31 mouse cellular contexts compared by ENCODE assay signal in genomic region chr11:75242710-75243255, GRCm38 (mm10). TPM values are rescaled to one million over a fixed set of nuclear protein-coding genes. Genes with fewer than 3 reads are reported as not detected.
A peak's percentile ranks its signal among the peaks of the same experiment; 100 is the strongest.
DNase-seq lines count a peak whose midpoint lies in the region; ATAC-seq lines count a peak whose summit lies in the region.
"Had no signal": no experiment of that assay in that cellular context is flagged by ENCODE, and none has a peak within 500 bp of the region (broad histone marks: within the 10 kb centered on the region; RNA-seq: fewer than 3 reads in every experiment).

No protein-coding gene starts in this region.

- H3K9ac ChIP-seq in heart, embryonic 16.5 days (ENCODE audit: low read length): no peak overlapping the region
- H3K9ac ChIP-seq in midbrain, embryonic 14.5 days (replicated peaks; ENCODE audit: low read length): no peak overlapping the region
- H3K9ac ChIP-seq in midbrain, embryonic 16.5 days (ENCODE audit: low read depth, low read length): no peak overlapping the region
- H3K9ac ChIP-seq: embryonic facial prominence, embryonic 12.5 days; forebrain, embryonic 15.5 days; hindbrain, embryonic 15.5 days; limb, embryonic 15.5 days; liver, embryonic 13.5 days; midbrain, embryonic 15.5 days had no signal

- H3K27me3 ChIP-seq in heart, embryonic 10.5 days (ENCODE audit: insufficient read depth, poor library complexity, severe bottlenecking): no peaks in the 10 kb centered on the region
- no peaks in the 10 kb centered on the region for H3K27me3 ChIP-seq in heart, embryonic 16.5 days (ENCODE audit: control insufficient read depth, insufficient read depth, low read length)
- no peaks in the 10 kb centered on the region for H3K27me3 ChIP-seq in midbrain, embryonic 14.5 days (ENCODE audit: control insufficient read depth, insufficient read depth, low read length)
- H3K27me3 ChIP-seq in midbrain, embryonic 16.5 days (ENCODE audit: control insufficient read depth, insufficient read depth, low read depth, low read length): no peaks in the 10 kb centered on the region
- H3K27me3 ChIP-seq in limb, embryonic 10.5 days (ENCODE audit: low read depth, poor library complexity, severe bottlenecking): peaks cover 6% of the 10 kb centered on the region; the same call in 1 of the 2 replicates
- H3K27me3 ChIP-seq: embryonic facial prominence, embryonic 12.5 days; forebrain, embryonic 15.5 days; hindbrain, embryonic 15.5 days; limb, embryonic 15.5 days; midbrain, embryonic 15.5 days; Patski had no signal

- H3K9me3 ChIP-seq in heart, embryonic 10.5 days: no peaks in the 10 kb centered on the region
- H3K9me3 ChIP-seq in heart, embryonic 16.5 days (replicated peaks; ENCODE audit: control insufficient read depth, low read length): no peaks in the 10 kb centered on the region; the same call in 1 of the 2 replicates
- H3K9me3 ChIP-seq in midbrain, embryonic 14.5 days (ENCODE audit: control insufficient read depth, low read length): no peaks in the 10 kb centered on the region
- no peaks in the 10 kb centered on the region for H3K9me3 ChIP-seq in midbrain, embryonic 16.5 days (replicated peaks; ENCODE audit: control insufficient read depth, low read length, poor library complexity, severe bottlenecking)
- no peaks in the 10 kb centered on the region for H3K9me3 ChIP-seq in limb, embryonic 10.5 days (replicated peaks)
- H3K9me3 ChIP-seq: embryonic facial prominence, embryonic 12.5 days; forebrain, embryonic 10.5 days; forebrain, embryonic 15.5 days; hindbrain, embryonic 10.5 days; hindbrain, embryonic 15.5 days; limb, embryonic 15.5 days; liver, embryonic 13.5 days; midbrain, embryonic 15.5 days had no signal

- no peaks in the 10 kb centered on the region; the same call in 1 of the 2 replicates for H3K36me3 ChIP-seq in heart, embryonic 10.5 days
- no peaks in the 10 kb centered on the region for H3K36me3 ChIP-seq in heart, embryonic 16.5 days (ENCODE audit: control insufficient read depth, insufficient read depth)
- H3K36me3 ChIP-seq in midbrain, embryonic 14.5 days (ENCODE audit: control insufficient read depth, insufficient read depth, low read length): no peaks in the 10 kb centered on the region
- H3K36me3 ChIP-seq in midbrain, embryonic 16.5 days (ENCODE audit: control insufficient read depth, insufficient read depth, low read length): no peaks in the 10 kb centered on the region
- no peaks in the 10 kb centered on the region for H3K36me3 ChIP-seq in limb, embryonic 10.5 days
- H3K36me3 ChIP-seq: embryonic facial prominence, embryonic 12.5 days; forebrain, embryonic 10.5 days; forebrain, embryonic 15.5 days; hindbrain, embryonic 10.5 days; hindbrain, embryonic 15.5 days; limb, embryonic 15.5 days; liver, embryonic 13.5 days; midbrain, embryonic 15.5 days had no signal

- 0 out of 2 replicates have a peak overlapping the region, but pooled peaks have one; percentile 42 for H3K27ac ChIP-seq in heart, embryonic 10.5 days
- peak overlapping the region; percentile 46 for H3K27ac ChIP-seq in heart, embryonic 16.5 days (ENCODE audit: low read length)
- H3K27ac ChIP-seq in midbrain, embryonic 14.5 days (replicated peaks; ENCODE audit: low read depth, low read length): no peak overlapping the region
- no peak overlapping the region for H3K27ac ChIP-seq in midbrain, embryonic 16.5 days (ENCODE audit: low read length)
- no peak overlapping the region for H3K27ac ChIP-seq in limb, embryonic 10.5 days
- H3K27ac ChIP-seq: embryonic facial prominence, embryonic 12.5 days; forebrain, embryonic 10.5 days; forebrain, embryonic 15.5 days; hindbrain, embryonic 10.5 days; hindbrain, embryonic 15.5 days; limb, embryonic 15.5 days; liver, embryonic 13.5 days; midbrain, embryonic 15.5 days had no signal

- no peak for DNase-seq in heart, embryonic 10.5 days (ENCODE audit: low spot score)
- DNase-seq in heart, postnatal 36 days: no peak
- DNase-seq in heart, postnatal 10 days: no peak
- DNase-seq in midbrain, embryonic 14.5 days: peak; percentile 41
- no peak for DNase-seq in limb, embryonic 10.5 days (ENCODE audit: low spot score)
- DNase-seq: adrenal gland, postnatal 10 days; cerebellum, adult 11 months; cerebellum, adult 9-11 months; embryo, embryonic 11 days; kidney, adult 11 months; kidney, postnatal 14 days; left cerebral cortex, postnatal 4 days; liver, embryonic 13.5 days; lung, adult 18-20 months; lung, postnatal 4 days; right cerebral cortex, postnatal 25 days; thymus, adult 18-20 months; thymus, postnatal 36 days had no signal

- no peak overlapping the region for H3K4me3 ChIP-seq in heart, embryonic 10.5 days
- H3K4me3 ChIP-seq in heart, embryonic 16.5 days (ENCODE audit: low read length): no peak overlapping the region
- no peak overlapping the region for H3K4me3 ChIP-seq in midbrain, embryonic 14.5 days (replicated peaks; ENCODE audit: low read depth, low read length)
- no peak overlapping the region for H3K4me3 ChIP-seq in midbrain, embryonic 16.5 days (ENCODE audit: low read depth, low read length)
- H3K4me3 ChIP-seq in limb, embryonic 10.5 days: no peak overlapping the region
- H3K4me3 ChIP-seq: embryonic facial prominence, embryonic 12.5 days; forebrain, embryonic 10.5 days; forebrain, embryonic 15.5 days; hindbrain, embryonic 10.5 days; hindbrain, embryonic 15.5 days; limb, embryonic 15.5 days; liver, embryonic 13.5 days; megakaryocyte, embryonic 14.5 days; midbrain, embryonic 15.5 days had no signal

- H3K4me1 ChIP-seq in heart, embryonic 10.5 days: peaks cover 64% of the 10 kb centered on the region
- peaks cover 55% of the 10 kb centered on the region for H3K4me1 ChIP-seq in heart, embryonic 16.5 days (ENCODE audit: control insufficient read depth, insufficient read depth, low read length)
- H3K4me1 ChIP-seq in midbrain, embryonic 14.5 days (ENCODE audit: control insufficient read depth, insufficient read depth, low read length): peaks cover 18% of the 10 kb centered on the region
- H3K4me1 ChIP-seq in midbrain, embryonic 16.5 days (ENCODE audit: control insufficient read depth, insufficient read depth, low read length): peaks cover 26% of the 10 kb centered on the region
- peaks cover 20% of the 10 kb centered on the region for H3K4me1 ChIP-seq in limb, embryonic 10.5 days

- 77% methylated on average over 9 of the region's 9 CpGs for WGBS in heart, embryonic 10.5 days
- 69% methylated on average over 9 of the region's 9 CpGs for WGBS in heart, embryonic 16.5 days
- WGBS in midbrain, embryonic 14.5 days: 75% methylated on average over 9 of the region's 9 CpGs
- 71% methylated on average over 9 of the region's 9 CpGs for WGBS in midbrain, embryonic 16.5 days
- WGBS in limb, embryonic 10.5 days: 91% methylated on average over 9 of the region's 9 CpGs

- intact Hi-C loops in heart, postnatal 36 days (cut with DNase I): no loop called here
- intact Hi-C loops in heart, postnatal 10 days (cut with DNase I): no loop called here

- no peak overlapping the region for H3K4me2 ChIP-seq in heart, embryonic 16.5 days (ENCODE audit: low read depth, low read length)
- no peak overlapping the region for H3K4me2 ChIP-seq in midbrain, embryonic 14.5 days (ENCODE audit: low read length)
- H3K4me2 ChIP-seq in midbrain, embryonic 16.5 days (ENCODE audit: low read length): no peak overlapping the region
- H3K4me2 ChIP-seq: embryonic facial prominence, embryonic 12.5 days; forebrain, embryonic 15.5 days; hindbrain, embryonic 15.5 days; limb, embryonic 15.5 days; liver, embryonic 13.5 days; midbrain, embryonic 15.5 days had no signal

- no peak for ATAC-seq in heart, embryonic 16.5 days (replicated peaks; ENCODE audit: extremely low read depth, insufficient read depth, low FRiP score)
- no peak for ATAC-seq in midbrain, embryonic 14.5 days (ENCODE audit: low FRiP score, low TSS enrichment)
- no peak for ATAC-seq in midbrain, embryonic 16.5 days
- ATAC-seq: forebrain, embryonic 15.5 days; inflammation-experienced regulatory T-cells, adult 6 months; lung, postnatal 0 days; midbrain, embryonic 15.5 days; Patski had no signal

RNA-seq across cellular contexts. Expression of gene Rtn4rl1, which starts 49.2 kb away (rescaled TPM):
- polyA plus RNA-seq in heart, embryonic 10.5 days (2016; fragmentation: Nextera tagmentation; extraction: Ambion mirVana): 9.7 and 16.6 TPM in 2 replicates
- total RNA-seq in heart, postnatal 36 days (2021): 10 to 100 TPM in 1 of 2 experiments, 1 to 10 TPM in 1; 6.0 to 10.0 TPM
- 12.4 and 13.1 TPM in 2 replicates for polyA plus RNA-seq in heart, embryonic 16.5 days (2015; fragmentation: Nextera tagmentation; extraction: Ambion mirVana)
- 10 to 100 TPM; 13.9 to 21.4 TPM for total RNA-seq in heart, postnatal 10 days (2021)
- 16.5 and 17.4 TPM in 2 replicates for polyA plus RNA-seq in midbrain, embryonic 14.5 days (2014; fragmentation: Nextera tagmentation; extraction: Ambion mirVana)
- 17.8 and 19.7 TPM in 2 replicates for polyA plus RNA-seq in midbrain, embryonic 16.5 days (2015; fragmentation: Nextera tagmentation; extraction: Ambion mirVana)
- 0.90 and 1.3 TPM in 2 replicates for polyA plus RNA-seq in limb, embryonic 10.5 days (2016; fragmentation: Nextera tagmentation; extraction: Ambion mirVana)

RNA-seq across cellular contexts. Expression of gene Dph1, which starts 51.7 kb away (rescaled TPM):
- 26.8 and 28.0 TPM in 2 replicates for polyA plus RNA-seq in heart, embryonic 10.5 days (2016; fragmentation: Nextera tagmentation; extraction: Ambion mirVana)
- total RNA-seq in heart, postnatal 36 days (2021): 1 to 10 TPM; 9.0 to 9.7 TPM
- polyA plus RNA-seq in heart, embryonic 16.5 days (2015; fragmentation: Nextera tagmentation; extraction: Ambion mirVana): 19.7 and 21.0 TPM in 2 replicates
- total RNA-seq in heart, postnatal 10 days (2021): 10 to 100 TPM; 13.9 to 15.6 TPM
- 13.7 and 14.8 TPM in 2 replicates for polyA plus RNA-seq in midbrain, embryonic 14.5 days (2014; fragmentation: Nextera tagmentation; extraction: Ambion mirVana)
- polyA plus RNA-seq in midbrain, embryonic 16.5 days (2015; fragmentation: Nextera tagmentation; extraction: Ambion mirVana): 12.5 and 14.0 TPM in 2 replicates
- polyA plus RNA-seq in limb, embryonic 10.5 days (2016; fragmentation: Nextera tagmentation; extraction: Ambion mirVana): 32.7 and 35.3 TPM in 2 replicates

Comparison
In these comparisons a context has a peak if more than half of its experiments do, and no peak if none do; other contexts are left out.
1. H3K27ac ChIP-seq: peak in heart, embryonic 10.5 days (single experiment) and heart, embryonic 16.5 days (single experiment); none in midbrain, embryonic 14.5 days (single experiment), midbrain, embryonic 16.5 days (single experiment) and limb, embryonic 10.5 days (single experiment).